Mouse (Mus musculus) embryo, embryonic 10.5 days (tissue): Measurements from ENCODE around the gene Gm815.

Source experiments
- DNase-seq: peaks from one replicate; pipeline ENCODE4 v3.0.0-alpha.2; 2015; ENCODE audit warnings: low spot score

Gene Gm815

DNA sequence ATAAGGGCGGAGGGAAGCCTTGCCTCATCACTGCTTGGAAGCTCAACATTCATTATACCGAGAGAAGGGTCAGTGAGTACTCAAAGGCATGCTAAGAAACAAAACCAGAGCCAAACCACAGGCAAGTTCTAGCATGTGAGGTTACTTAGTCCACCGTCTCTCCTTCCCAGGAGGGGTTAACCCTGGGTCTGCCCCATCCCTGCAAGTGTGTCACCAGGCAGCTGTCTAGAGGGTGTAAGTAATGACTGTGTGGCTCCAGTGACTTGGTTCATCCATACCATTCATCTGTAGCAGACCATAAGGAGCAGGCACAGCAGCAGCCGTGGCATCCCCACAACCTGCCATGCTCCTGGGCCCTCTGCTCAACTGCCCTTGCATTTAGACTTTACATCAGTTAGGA, 5.8 kb upstream of the Gm815 start:
- DNase-seq = no peak

DNA sequence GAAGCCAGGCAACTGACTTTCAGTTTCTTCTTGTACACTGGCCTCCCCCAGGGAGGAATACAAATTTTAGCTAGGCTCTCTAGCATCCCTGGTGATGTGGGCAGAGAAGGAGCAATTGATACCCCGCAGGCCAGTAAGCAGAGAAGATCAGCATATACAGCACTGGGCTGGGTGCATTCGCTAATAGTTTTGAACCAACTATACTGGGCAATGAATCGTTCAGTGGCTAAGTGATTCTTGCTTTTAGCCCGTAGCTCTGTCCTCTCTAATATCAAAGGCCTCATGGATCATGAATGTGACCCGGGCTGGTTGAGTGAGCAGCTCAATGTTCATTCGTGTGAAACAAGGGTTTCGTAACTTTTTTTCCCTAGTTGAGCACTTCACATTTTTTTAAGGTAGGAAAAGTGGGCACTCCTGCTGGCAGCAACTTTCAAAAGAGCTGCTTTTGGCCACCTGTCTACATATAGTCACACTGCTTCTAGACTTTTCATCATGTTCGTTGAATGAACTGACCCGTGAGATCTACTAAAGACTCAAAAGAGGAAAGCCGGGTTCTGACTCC, 3.7 kb upstream of the Gm815 start:
- no peak for DNase-seq

DNA sequence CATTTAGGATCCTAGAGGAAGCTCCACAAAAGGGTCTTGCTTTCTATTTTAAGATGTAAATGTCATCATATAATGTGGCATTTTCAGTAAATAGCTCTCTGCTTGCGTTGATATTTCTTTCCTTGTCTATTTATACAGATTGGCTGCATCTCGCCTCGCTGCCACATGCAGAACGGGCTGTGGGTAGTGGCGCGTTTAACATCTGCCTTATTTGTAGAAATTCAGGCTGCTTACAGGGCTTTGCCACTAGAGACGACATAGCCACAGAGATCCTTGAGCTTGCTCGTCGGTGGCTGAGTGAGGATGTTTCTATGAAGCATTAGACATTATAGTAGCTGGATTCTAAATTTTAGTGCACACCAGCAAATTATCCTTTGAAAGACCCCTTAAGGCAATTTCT, 2.5 kb downstream of the Gm815 start:
- DNase-seq = no peak

DNA sequence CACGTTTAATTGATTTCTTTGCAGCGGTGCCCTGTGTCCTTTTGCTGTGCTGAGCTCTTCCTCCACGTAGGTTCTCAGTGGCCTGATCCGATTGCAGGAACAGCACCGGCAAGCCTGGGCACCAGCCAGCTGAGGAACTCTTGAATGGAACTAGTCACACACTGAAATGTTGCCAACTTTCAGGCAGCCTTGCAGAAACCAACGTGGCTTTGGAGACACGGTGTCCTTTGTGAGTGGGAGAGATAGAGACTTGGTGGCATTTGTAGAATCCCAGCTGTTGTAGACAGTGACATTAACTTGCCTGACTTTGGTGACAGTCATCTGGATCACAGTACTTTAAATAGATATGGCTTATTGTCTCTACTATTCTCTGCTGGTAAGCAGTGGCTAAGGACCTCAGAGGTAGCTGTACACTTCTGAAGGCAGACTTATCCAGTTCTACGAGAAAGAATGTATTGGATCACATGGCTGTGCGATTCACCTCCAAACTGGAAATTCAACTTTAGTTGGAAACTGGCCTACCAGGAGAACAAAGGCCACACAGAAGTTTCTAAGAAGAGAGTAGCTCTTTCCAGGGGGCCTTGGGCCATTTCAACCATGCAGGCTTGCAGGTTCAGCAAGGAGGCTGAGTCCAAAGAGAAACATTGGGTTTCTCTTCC, 5.8 kb downstream of the Gm815 start:
- DNase-seq = no peak

DNA sequence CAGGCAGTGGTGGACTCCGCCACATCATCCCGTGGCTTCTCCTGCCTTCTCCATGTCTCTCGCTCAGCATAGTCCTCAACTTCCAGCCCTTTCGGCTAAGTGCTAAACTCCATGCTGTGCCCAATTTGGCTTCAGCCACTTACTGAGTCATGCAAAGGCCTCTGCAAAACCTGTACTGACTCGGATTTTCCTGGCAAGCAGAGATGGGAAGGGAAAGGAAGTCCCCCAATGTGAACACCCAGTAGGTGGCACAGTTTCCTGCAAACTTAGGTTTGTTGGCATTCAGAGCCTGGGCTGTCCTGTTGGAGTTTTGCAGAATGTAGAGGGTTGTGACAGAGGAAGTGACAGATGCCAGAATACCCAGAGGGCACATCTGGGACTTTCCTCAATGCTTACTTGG, 7.2 kb downstream of the Gm815 start:
- DNase-seq = no peak

DNA sequence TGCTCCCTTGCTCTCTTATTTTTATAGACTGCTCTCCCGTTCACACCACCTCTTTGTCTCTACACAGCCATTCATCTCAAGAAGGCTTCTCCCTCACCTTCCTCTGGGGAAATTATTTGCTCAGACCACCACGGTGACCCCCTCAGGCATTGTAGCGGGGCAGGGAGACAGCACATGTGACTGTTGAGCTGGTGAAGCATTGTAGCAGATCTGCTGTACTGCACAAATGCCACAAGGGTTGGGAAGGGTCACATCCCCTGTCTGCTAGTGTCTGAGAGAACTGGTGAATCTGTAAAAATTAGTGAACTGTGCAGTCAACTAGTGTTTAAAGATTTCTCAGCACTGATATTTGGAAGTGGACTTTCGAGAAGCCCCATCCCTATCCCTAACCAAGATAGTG, 16.5 kb downstream of the Gm815 start:
- DNase-seq = no peak

DNA sequence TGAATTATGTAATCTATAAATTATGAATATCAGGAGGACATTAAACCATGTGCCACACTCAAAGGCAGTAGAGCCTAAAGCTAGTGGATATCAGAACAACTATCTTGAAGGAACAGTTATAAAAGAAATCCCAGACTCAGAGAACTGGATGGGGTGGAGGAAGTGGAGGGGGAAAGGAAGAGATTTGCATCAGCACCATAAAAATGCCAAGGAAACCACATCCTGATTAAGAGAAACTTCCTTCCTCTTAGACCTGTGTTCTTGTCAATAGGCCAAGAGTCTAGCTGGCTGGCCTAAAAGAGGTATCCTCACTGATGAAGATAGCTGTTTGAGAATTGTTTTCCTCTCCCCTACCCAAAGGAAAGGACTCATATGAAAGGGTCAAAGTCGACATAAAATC, 28.6 kb downstream of the Gm815 start:
- DNase-seq = no peak

DNA sequence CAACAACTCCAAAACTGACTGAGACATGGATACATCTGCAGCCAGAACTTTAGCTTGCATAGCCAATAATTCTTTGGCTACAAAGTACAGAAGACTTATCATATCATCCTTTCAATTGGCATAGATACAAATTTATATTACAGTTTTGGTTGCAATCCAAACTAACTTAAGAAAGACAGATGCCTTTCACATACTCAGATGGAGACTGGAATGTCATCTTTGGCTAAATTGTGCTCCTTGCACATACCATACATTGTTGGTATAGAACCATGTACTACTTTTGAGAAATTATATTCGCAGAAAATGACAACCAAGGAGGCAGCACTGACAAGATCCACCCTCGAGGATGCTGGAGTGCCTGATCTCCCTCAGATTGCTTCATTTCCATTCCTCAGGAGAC, 35.1 kb downstream of the Gm815 start:
- no peak for DNase-seq

DNA sequence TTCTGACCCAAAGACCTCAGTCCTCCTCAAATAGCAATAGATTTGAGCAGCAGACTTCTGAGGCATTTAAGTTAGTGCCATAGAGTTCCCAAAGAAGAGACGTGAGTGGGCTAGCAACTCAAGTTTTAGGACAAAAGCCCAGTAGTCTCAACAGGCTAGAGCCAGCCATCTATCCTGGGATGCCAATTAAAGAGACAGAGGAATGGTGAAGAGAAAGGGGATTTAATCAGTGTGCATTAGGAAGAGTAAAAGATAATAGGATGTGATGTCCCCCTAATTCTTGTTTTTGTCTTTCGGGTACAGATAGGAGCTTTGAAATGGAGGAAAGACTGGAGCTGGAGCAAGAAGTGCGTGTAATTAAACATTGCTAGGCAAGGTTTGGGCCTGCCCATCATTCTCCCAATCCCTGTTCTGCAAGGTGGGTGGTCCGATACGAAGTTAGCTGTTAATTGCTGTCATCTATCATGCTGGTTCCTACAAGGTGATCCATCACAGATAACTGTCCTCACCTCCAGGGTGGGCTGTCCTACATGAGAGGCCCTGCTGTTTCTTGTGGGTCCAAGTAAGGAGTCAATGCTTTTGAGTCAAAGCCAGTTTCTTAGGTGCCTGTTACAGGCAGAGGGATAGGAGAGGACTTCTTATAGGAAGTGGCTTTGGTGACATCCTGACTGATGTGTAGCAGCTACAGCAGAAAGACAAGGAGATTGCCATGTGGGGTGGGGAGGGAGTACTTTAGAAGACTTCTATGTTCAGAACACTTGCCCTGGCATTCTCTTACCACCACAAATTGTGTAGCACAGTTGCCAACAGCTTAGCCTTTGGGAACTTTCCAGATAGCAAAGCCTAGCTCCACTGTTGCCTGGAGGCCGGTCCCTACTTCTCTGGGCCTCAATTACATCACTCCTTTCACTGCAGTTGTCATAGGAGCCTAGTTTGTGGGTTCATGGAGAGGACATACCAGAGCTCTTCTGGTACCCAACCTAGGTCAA, 44.9 kb downstream of the Gm815 start:
- DNase-seq = peak; percentile 36

DNA sequence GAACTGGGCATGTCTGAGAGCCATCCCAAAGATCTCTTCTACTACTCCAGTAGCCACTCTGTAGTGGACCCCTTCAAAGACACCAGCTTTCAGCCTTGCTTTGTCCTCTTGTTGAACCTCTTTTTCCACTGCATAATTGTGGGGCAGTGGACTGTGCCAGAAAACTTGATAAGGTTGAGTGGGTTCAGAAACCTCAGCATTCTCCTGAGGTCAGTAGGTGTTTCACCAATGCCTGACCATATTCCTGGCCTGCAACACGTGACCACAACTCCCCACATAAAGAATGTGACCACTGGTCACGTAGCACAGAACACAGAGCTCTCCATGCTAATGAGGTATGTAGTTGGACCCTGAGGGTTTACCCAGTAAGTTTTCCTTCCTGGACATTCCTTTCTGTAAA, 48.5 kb downstream of the Gm815 start:
- no peak for DNase-seq
